Mouse (Mus musculus): ENCODE data around the gene Creb3l2.

Gene Creb3l2

DNA sequence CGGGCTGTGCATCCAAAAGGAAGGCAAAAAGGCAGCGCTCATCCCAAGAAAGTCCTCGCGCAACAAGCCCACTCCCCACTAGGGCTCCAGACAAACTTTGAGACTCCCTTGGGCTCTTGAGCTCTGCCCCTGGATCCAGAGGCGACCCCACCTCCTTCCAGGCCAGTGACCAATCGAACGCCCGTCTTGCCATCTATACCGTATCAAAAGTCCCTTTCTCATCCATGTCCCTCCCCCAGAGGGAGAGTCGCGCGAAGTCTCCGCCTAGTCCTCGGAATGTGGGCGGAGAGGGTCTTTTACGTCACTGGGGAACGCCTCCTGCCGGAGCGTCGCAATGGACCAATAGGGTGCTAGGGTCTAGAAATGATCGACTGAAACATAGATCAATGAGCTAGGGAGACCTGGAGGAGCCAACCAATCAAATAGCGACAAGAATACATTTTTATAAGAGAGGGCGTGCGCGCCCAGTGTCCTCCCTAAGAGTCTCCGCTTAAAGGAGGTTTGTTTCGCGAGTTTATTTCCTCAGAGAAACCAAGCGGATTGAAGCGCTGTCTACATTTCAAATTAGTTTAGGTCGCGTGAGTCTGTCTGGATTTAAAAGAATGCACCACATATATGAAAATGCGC is at the start of gene Creb3l2:
Creb3l2 (minus strand) TSS at position 106 of the 627 bp plus-strand sequence.
- peak; percentile 21; the same call in 1 of the 2 replicates for TF ChIP-seq GATA4 (IDR thresholded peaks at IDR 0.05; ENCODE audit: insufficient replicate concordance, low read length)

DNA sequence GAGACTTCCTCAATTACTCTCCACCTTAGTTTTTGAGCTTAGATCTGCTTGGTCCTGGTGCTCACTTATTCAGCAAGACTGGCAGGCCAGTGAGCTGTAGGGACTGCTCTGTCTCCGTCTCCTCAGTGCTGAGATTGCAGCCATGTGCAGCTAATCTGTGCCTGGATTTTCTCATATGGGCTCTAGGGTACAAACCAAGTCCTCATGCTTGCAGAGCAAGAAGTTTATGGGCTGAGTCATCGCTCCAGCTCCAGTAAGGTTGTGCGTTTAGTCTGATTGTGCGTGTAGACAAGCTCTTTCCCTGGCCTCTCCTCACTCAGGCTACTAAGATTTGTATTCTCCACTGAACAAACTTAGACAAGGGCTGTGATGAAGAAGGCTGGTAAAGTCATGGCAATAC is 44.6 kb upstream of the Creb3l2 start:
- TF ChIP-seq GATA4 (IDR thresholded peaks at IDR 0.05; ENCODE audit: insufficient replicate concordance, low read length): no peak

DNA sequence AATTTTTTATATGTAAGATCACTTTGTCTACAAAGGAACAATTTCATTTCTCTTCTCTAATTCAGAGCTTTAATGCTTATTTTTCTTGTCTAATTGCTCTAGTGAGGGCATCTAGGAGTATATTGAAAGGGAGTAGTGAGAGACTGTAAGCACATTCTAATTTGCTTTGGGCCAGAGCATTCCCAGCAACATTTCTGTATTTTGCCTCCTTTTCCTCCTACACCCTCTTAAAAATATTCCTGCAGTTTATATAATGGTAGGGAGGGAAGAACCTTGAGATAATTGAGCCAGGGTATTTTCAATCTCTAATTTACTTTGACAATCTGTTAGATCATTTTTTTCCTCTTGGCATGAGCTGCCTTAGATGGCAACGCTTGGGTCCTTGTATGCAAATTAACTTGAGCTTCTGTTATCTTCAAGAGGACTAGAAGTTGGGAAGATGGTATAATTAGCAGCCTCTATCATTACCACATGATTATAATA is 42.7 kb upstream of the Creb3l2 start:
- TF ChIP-seq GATA4 (IDR thresholded peaks at IDR 0.05; ENCODE audit: insufficient replicate concordance, low read length): no peak

DNA sequence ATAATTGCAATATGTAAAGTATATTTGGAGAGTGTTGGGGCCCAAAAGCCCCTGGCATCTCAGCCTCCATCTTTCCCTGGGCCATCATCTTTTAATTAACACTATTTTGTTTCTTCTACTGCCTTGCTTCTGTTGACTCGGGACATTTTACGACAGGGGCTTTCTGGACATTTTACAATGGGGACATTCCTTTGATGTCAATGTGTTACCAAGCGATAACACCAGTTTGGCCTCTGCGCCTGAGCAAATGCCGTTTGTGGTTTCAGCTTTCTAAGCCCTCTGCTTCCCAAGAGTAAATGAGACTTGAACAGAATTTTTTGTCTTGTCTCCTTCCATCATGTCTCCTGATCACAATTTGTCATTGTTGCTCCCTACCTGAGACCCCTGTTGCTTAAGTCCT is 41.3 kb upstream of the Creb3l2 start:
- no peak for TF ChIP-seq GATA4 (IDR thresholded peaks at IDR 0.05; ENCODE audit: insufficient replicate concordance, low read length)

DNA sequence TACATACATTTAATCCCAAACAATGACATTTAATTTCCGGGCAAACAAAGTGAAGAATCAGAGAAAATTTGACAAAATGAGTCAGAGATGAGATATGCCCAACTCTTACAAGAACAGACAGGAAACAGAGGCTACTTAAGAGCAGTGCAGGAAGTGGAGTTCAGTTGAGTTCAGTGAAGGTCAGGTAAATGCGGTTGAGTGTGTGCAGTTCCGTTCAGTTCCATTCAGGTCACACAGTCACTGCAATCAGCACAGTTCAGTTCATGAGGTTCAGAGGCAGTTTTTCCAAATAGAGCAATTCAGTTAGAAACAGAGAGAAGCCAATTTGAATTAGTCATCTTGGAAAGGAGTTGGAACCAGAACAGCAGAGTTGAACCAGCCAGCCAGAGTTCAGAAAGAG is 39.2 kb upstream of the Creb3l2 start:
- no peak for TF ChIP-seq GATA4 (IDR thresholded peaks at IDR 0.05; ENCODE audit: insufficient replicate concordance, low read length)

DNA sequence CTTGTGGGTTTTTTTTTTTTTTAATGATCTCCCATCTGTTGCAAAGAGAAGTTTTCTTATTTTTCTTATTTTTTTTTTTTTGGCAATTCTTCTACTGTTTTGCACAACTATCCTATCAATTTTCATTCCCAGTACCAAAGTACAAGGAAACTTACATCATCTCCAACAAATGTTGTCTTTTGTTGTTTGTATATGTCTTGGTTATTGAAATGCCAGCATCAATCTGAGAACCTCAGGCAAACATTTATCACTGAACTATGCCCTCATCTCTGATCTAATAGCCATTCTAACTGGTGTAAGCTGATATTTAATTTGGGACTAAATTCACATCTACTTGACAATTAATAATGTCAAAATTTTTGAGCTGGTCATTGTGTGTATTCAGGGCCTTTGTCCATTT is 38.1 kb upstream of the Creb3l2 start:
- no peak for TF ChIP-seq GATA4 (IDR thresholded peaks at IDR 0.05; ENCODE audit: insufficient replicate concordance, low read length)

DNA sequence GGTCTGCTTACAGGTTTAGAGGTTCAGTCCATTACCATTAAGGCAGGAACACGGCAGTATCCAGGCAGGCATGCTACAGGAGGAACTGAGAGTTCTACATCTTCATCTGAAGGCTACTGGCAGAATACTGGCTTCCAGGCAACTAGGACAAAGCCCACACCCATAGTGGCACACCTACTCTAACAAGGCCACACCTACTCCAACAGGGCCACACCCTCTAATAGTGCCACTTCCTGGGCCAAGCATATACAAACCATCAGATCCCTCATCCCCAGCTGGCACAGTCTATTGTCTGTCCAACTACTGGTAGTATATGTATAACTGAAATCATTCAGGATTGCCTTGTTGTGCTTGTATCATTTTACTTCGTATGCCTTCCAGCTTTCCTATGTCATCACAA is 36.5 kb upstream of the Creb3l2 start:
- TF ChIP-seq GATA4 (IDR thresholded peaks at IDR 0.05; ENCODE audit: insufficient replicate concordance, low read length): no peak

DNA sequence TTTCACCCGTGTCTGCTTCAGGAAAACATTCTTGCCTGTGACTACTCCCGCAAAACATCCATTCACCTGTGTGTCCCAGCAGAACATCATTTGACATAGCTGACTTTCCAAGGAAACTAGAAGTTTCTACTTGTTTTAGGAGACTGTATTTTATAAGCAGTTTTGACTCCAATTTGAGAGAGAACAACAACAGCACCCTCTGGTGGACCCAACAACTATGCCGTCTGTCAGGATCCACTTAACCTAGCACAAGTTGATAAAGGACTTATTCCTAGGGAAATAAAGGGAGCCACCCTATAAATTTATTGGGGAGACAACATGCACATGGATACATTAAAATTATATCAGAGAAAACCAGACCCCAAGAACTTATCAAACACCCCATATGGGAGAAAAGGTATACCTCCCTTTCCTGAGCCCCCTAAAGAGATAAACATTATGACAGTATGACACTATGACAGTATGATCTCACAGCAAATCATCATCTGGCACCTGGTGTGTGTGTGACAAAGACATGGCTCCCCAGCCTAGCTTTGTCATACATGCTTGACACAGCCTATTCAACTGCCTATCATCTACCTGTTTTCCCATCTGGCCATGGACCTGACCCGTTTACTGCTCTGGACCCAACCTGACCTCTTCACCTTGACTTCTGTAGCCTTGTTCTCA is 31.9 kb upstream of the Creb3l2 start:
- TF ChIP-seq GATA4 (IDR thresholded peaks at IDR 0.05; ENCODE audit: insufficient replicate concordance, low read length): no peak

DNA sequence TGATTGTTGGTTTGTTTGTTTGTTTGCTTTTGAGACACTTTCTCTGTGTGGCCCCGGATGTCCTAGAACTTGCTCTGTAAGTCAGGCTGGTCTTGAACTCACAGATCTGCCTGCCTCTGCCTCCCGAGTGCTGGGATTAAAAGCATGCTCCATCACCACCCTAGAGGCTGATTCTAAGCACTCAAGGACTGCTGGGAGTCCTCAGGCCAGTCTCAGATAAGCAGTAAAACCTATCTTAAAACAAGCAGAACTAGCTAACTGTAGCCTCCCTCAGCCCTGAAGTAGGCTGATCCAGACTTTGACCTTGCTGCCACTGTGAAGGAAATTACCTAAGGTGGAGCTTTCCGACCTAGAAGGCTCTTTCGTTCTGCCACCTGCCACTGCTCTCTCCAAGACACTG is 28.3 kb upstream of the Creb3l2 start:
- TF ChIP-seq GATA4 (IDR thresholded peaks at IDR 0.05; ENCODE audit: insufficient replicate concordance, low read length): no peak

DNA sequence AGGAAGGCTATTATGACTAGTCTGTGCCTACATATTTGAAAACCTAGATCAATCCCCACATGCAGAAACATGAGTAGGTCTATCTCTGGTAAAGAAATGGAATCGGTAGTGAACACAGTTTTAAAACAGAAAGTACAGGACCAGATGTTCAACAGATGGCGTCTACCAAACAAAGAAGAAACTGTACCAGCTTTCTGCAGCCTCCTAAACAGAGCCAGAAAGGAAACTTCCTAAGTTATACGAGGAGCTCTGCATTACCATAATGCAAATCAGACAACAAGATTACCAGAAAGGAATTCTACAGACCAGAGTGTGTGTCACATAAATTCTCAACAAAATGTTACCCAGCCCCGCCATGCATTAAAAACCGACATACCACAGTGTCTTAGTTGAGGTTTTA is 23.9 kb upstream of the Creb3l2 start:
- TF ChIP-seq GATA4 (IDR thresholded peaks at IDR 0.05; ENCODE audit: insufficient replicate concordance, low read length): no peak

DNA sequence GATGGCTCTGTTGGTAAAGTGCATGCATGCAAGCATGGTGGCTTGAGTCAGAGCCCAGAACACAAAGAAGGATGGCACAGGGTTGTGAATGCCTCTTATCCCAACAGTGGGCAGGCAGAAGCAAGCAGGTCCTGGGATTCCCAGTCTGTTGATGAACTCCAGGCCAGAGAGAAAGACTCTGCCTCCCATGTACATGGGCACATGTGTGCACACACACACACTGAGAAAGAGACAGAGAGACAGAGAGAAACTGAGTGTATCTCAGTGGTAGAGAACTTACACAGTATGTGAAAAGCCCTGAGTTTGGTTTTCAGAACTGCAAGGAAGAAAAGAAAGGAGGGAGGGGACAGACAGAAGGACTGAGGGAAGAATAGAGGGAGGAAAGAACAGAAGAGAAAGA is 23.4 kb upstream of the Creb3l2 start:
- TF ChIP-seq GATA4 (IDR thresholded peaks at IDR 0.05; ENCODE audit: insufficient replicate concordance, low read length): no peak

DNA sequence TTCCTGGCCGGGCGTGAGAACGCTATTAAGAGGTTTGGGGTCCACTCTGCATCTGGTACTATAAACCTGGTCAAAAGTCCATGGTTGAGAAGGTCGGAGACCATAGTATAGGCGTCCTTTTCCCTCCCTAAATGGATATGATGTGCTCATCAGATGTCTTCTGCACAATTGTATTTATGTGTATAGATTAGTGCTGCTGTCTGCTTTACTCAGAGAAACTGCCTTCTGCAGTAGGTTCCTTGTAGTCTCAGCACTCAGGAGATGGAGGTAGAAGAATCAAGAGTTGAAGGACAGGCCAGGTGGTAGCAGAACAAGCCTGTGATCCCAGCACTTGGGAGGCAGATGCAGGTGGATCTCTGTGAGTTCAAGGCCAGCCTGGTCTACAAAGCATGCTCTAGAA is 22.6 kb upstream of the Creb3l2 start:
- TF ChIP-seq GATA4 (IDR thresholded peaks at IDR 0.05; ENCODE audit: insufficient replicate concordance, low read length): no peak

DNA sequence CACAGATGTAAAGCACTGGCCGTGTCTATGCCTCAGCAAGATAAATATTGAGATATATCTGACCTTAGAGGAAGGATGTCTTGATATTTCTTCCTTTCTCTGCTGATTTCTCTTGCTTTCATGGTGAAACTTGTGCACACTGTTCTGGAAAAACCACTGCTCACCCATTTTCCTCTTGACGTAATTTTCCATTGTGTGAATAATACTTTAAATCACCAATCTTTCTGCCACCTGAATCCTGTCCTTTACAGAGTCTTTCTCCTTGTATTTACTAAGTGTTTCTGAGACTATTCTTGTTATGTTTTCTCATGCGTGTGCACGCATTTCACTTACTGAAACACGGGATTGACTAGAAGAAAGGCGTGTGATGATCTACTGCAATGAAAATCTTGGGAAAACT is 18.7 kb upstream of the Creb3l2 start:
- no peak for TF ChIP-seq GATA4 (IDR thresholded peaks at IDR 0.05; ENCODE audit: insufficient replicate concordance, low read length)

DNA sequence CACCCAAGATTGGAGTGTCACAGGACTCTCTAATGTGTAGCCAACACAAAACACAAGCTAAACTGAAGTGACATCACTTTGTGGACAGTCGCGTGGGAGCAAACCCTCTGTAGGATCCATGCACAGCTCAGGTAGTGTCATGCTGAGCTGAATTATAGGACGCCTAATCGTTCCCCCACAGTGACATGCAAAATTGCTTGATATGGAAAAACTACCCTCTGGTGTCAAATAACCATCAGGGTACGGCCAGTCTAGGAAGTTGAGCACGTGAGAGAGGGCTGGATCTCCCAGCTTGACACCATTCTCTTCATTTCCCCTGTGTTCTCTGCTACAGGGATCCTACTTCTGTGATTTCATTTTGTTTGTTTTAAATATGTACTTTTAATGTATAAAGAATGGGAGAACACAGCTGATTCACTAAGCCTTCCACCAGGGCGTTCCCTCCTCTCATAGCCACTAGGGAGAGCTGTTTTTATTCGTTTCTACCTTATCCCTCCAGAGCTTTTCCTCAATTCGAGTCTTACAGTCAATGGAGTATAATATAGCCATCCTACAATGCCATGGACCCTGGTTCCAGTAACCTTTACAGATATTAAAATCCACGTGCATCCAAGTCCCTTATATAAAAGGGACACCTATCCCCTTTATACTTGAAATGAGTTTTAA is 16.2 kb upstream of the Creb3l2 start:
- TF ChIP-seq GATA4 (IDR thresholded peaks at IDR 0.05; ENCODE audit: insufficient replicate concordance, low read length): no peak

DNA sequence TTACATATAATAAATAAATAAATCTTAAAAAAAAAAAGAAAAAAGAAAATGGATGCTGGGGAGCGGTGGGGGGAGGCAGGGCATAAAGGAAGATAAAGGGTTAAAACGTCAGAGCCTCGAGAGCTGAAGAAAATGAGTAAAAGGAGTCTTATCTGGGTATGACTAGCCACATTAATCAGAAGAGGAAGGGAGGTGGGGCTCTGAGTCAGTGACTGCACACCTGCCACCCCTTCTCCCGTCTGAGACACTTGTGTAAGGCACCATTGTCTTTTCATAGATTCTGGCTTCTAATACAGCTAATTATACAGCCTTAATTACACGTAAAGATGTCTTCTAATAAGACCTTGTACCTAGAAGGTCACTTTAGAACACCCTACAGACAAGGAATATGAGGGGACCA is 13.6 kb upstream of the Creb3l2 start:
- no peak for TF ChIP-seq GATA4 (IDR thresholded peaks at IDR 0.05; ENCODE audit: insufficient replicate concordance, low read length)

DNA sequence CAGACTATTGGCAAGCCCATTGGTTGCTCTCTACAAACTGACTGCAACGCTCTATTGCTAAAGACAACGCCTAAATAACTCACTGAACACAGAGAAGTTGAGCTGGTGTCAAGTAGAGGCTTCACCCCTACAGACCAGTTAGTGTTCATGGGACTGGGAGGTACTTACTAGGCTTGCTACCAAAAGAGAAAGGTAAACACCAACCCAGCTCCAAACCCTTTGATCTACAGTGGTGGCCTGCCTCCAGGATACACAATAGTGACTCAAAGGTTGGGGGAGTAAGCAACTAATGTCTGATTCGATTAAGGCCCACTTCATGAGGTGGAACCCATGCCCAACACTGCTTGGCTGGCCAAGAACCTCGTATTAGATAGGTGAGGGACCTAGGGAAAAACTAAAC is 11.1 kb upstream of the Creb3l2 start:
- no peak for TF ChIP-seq GATA4 (IDR thresholded peaks at IDR 0.05; ENCODE audit: insufficient replicate concordance, low read length)
